Mouse (Mus musculus) heart, embryonic 14.5 days (tissue): ENCODE results near the gene Med20. TPM values are rescaled to one million over a fixed set of nuclear protein-coding genes. Genes with fewer than 3 reads are reported as not detected.

Experiments
- ATAC-seq: fragments of 200-750 bp; cut with Nextera tagmentation; 2 replicates; pipeline ENCODE4 v1.8.0; 2017; ENCODE audit warnings: low read depth, moderate TSS enrichment; ENCODE audit not compliant: insufficient number of reproducible peaks, insufficient read depth, low FRiP score
- H3K27ac ChIP-seq, 2 experiments: fragments of 200-500 bp in 1 of 2; fragments of 300-500 bp in 1 of 2; sonication (generic) in 1 of 2; replicated peaks in 1 of 2; 2 replicates each; pipeline ENCODE4 v1.5.1; 2012 to 2014; ENCODE audit warnings: low read depth in 2 of 2, low read length in 2 of 2, control low read depth in 1 of 2, mild to moderate bottlenecking in 1 of 2, mixed read lengths in 1 of 2; ENCODE audit not compliant: control insufficient read depth in 1 of 2, insufficient read depth in 1 of 2
- H3K27me3 ChIP-seq: fragments of 300-500 bp; sonication (generic); 2 replicates; pipeline ENCODE4 v1.6.1; 2014; ENCODE audit warnings: mild to moderate bottlenecking, low read length, control low read depth; ENCODE audit not compliant: control insufficient read depth, insufficient read depth
- H3K36me3 ChIP-seq: fragments of 300-500 bp; sonication (generic); 2 replicates; pipeline ENCODE4 v1.6.1; 2014; ENCODE audit warnings: mild to moderate bottlenecking, control low read depth, low read length, mixed read lengths; ENCODE audit not compliant: control insufficient read depth, insufficient read depth
- H3K4me1 ChIP-seq, 2 experiments: fragments of 200-500 bp in 1 of 2; fragments of 300-500 bp in 1 of 2; sonication (generic) in 1 of 2; 2 replicates each; pipeline ENCODE4 v1.6.1; 2012 to 2014; ENCODE audit warnings: low read length in 2 of 2, control low read depth in 1 of 2, mixed read lengths in 1 of 2; ENCODE audit not compliant: control insufficient read depth in 2 of 2, insufficient read depth in 2 of 2
- H3K4me2 ChIP-seq: fragments of 300-500 bp; sonication (generic); 2 replicates; pipeline ENCODE4 v1.6.1; 2014; ENCODE audit warnings: mild to moderate bottlenecking, low read length
- H3K4me3 ChIP-seq, 2 experiments: fragments of 200-500 bp in 1 of 2; fragments of 300-500 bp in 1 of 2; sonication (generic) in 1 of 2; 2 replicates each; pipeline ENCODE4 v1.5.1; 2012 to 2014; ENCODE audit warnings: low read length in 2 of 2, mild to moderate bottlenecking in 2 of 2, control low read depth in 1 of 2, low read depth in 1 of 2, moderate library complexity in 1 of 2; ENCODE audit not compliant: control insufficient read depth in 1 of 2, insufficient read depth in 1 of 2
- H3K9ac ChIP-seq: fragments of 300-500 bp; sonication (generic); 2 replicates; pipeline ENCODE4 v1.6.1; 2014; ENCODE audit warnings: mild to moderate bottlenecking, low read length
- H3K9me3 ChIP-seq: fragments of 300-500 bp; sonication (generic); 2 replicates; pipeline ENCODE4 v1.6.1; 2016; ENCODE audit warnings: low read length, control low read depth; ENCODE audit not compliant: control insufficient read depth
- WGBS: fragments of 180-500 bp; shearing (Covaris S2); extraction: QIAGEN DNeasy Blood & Tissue Kit; methylation state at CpG from one replicate; pipeline ENCODE4 v1.1.7; 2014; 5-methylcytosine and 5-hydroxymethylcytosine counted together
- polyA plus RNA-seq: library from polyadenylated mRNA; unstranded; fragments of >200 nt; fragmentation: Nextera tagmentation; extraction: Ambion mirVana; gene quantifications from 2 replicates; pipeline ENCODE4 v1.2.1, GENCODE M21; 2014

Gene Med20
- polyA plus RNA-seq, 1 experiment from 2014 or later: 28.6 TPM

DNA sequence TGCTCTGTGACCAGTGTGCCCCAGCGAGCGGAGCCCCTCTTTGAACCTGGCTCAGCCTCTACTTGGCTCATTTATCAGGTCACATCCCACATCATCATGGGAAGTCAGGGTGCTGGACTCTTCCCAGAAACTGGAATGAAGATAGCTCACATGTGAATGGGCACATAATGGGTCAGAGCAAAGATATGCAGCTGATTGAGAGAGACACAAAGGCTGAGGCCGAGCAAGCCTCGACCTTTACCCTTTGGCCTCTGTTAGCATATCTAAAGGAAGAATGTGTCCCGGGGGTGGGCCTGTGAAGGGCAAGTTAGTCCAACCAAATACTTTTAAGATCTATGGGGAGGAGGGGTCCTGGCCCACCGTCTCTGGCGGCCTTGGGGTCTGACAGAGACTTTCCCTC is 39.8 kb upstream of the Med20 start:
- H3K27me3 ChIP-seq: no peaks in the 10 kb centered on the region
- no peak overlapping the region for H3K4me2 ChIP-seq
- no peak overlapping the region for H3K4me3 ChIP-seq
- WGBS: 56% methylated on average over 7 of the region's 7 CpGs
- no peak overlapping the region for H3K27ac ChIP-seq
- H3K9me3 ChIP-seq: no peaks in the 10 kb centered on the region
- no peaks in the 10 kb centered on the region for H3K36me3 ChIP-seq
- ATAC-seq: no peak
- no peak overlapping the region for H3K9ac ChIP-seq
- 0 out of 4 replicates have a peak, but pooled peaks cover 0 to 3% of the 10 kb centered on the region in 2 experiments for H3K4me1 ChIP-seq

DNA sequence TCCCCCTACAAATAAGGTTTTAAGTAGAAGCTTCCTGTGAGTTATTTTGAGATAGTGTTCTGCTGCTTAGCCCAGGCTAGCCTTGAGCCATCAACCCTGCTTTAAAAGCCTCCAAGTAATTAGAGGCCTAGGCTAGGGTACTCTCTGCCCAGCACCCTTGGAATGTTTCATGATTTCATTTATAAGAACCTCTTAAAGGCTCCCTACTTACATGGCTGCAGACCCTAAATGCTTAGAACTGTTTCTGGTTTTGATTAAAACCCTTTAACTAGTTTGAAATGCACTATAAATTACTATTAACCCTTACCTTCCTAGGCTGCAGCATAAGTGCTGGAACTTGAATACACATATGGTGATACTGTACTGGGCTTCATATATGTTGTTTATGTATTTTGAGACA is 38.9 kb upstream of the Med20 start:
- H3K4me3 ChIP-seq: no peak overlapping the region
- no peak for ATAC-seq
- no peaks in the 10 kb centered on the region for H3K36me3 ChIP-seq
- H3K9me3 ChIP-seq: no peaks in the 10 kb centered on the region
- H3K4me2 ChIP-seq: no peak overlapping the region
- H3K4me1 ChIP-seq: 0 out of 4 replicates have a peak, but pooled peaks cover 0 to 3% of the 10 kb centered on the region in 2 experiments
- H3K27ac ChIP-seq: no peak overlapping the region
- no peaks in the 10 kb centered on the region for H3K27me3 ChIP-seq
- no peak overlapping the region for H3K9ac ChIP-seq

DNA sequence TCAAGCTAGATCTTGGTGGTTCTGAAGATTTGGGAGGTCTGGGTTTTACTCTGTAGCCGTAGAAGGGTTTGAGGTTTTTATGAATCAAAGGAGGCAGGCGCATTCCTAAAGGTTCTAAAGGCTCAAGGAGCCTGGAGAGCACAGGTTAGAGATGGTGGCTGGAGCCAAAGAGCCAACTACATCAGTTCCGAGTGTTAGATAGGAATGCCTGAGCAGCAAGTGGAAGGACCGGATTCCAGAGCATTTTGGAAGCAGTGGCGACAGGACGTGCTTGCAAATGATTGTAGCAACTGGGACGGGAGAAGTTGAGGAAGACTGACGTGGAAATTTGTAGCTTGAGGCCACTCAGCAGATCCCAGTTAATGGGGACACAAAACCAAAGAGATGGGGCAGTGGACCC is 37.4 kb upstream of the Med20 start:
- H3K27ac ChIP-seq: no peak overlapping the region
- 0 out of 4 replicates have a peak, but pooled peaks cover 0 to 3% of the 10 kb centered on the region in 2 experiments for H3K4me1 ChIP-seq
- no peaks in the 10 kb centered on the region for H3K27me3 ChIP-seq
- no peaks in the 10 kb centered on the region for H3K36me3 ChIP-seq
- no peak overlapping the region for H3K4me2 ChIP-seq
- no peaks in the 10 kb centered on the region for H3K9me3 ChIP-seq
- 50% methylated on average over 8 of the region's 8 CpGs for WGBS
- no peak overlapping the region for H3K9ac ChIP-seq
- H3K4me3 ChIP-seq: no peak overlapping the region
- ATAC-seq: no peak

- Histone ChIP-seq H3K9ac (no peak overlapping the region), H3K36me3 (no peaks in the 10 kb centered on the region), H3K4me2 (no peak overlapping the region), H3K27me3 (no peaks in the 10 kb centered on the region), H3K9me3 (no peaks in the 10 kb centered on the region), H3K4me3 (no peak overlapping the region), H3K27ac (no peak overlapping the region), H3K4me1 (0 out of 4 replicates have a peak, but pooled peaks cover 0 to 3% of the 10 kb centered on the region in 2 experiments)
- ATAC-seq: no peak
- WGBS: 64% methylated on average over 11 of the region's 11 CpGs
Measured at GRCm38 (mm10) chr17:47574830-47575229, 36.6 kb upstream of the Med20 start.

DNA sequence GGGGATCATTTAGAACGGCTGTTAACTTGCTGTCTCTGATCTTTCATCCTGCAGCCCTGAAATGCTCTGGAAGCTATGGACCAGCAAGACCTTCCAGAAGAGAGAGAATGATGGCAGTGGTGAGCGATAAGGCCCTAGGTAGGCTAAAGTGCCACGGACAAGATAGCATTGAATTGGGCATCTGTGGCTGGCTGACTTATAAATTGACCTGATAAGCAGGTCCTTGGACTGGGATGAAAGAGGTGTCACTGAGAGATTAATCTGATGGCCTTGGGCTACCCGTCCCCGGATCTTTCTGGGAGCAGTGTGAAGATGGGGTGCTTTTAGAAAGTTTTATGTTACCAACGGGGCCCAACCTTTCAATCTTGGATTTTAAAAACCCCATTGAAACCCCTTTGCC is 32.7 kb upstream of the Med20 start:
- Histone ChIP-seq H3K4me1 (0 out of 4 replicates have a peak, but pooled peaks cover 0 to 3% of the 10 kb centered on the region in 2 experiments), H3K9ac (no peak overlapping the region), H3K4me2 (no peak overlapping the region), H3K27me3 (no peaks in the 10 kb centered on the region), H3K27ac (no peak overlapping the region), H3K4me3 (no peak overlapping the region), H3K9me3 (no peaks in the 10 kb centered on the region), H3K36me3 (no peaks in the 10 kb centered on the region)
- 79% methylated on average over 6 of the region's 6 CpGs for WGBS
- no peak for ATAC-seq

DNA sequence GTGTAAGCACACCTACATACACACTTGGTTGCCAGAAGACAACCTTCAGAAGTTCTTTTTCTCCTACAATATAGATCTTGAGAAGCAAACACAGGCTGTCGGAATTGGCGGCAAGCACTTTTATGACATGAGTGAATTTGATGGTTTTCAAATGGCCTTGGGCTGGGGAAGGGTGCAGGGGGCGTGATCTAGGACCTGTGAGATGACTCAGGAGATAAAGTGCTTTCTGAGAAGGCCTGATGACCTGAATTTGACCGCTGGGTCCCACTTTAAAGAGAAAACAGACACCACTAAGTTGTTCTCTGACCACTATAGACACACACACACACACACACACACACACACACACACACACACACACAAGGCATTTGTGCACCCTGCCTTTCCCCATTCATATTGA is 30.4 kb upstream of the Med20 start:
- no peak overlapping the region for H3K4me3 ChIP-seq
- no peak for ATAC-seq
- no peak overlapping the region for H3K27ac ChIP-seq
- no peaks in the 10 kb centered on the region for H3K36me3 ChIP-seq
- H3K9me3 ChIP-seq: no peaks in the 10 kb centered on the region
- no peak overlapping the region for H3K9ac ChIP-seq
- H3K4me2 ChIP-seq: no peak overlapping the region
- no peaks in the 10 kb centered on the region for H3K27me3 ChIP-seq
- 86% methylated on average over 4 of the region's 4 CpGs for WGBS
- no peaks in the 10 kb centered on the region for H3K4me1 ChIP-seq

GRCm38 (mm10) chr17:47588517-47588916 is 22.9 kb upstream of the Med20 start:
- H3K4me3 ChIP-seq: no peak overlapping the region
- H3K36me3 ChIP-seq: no peaks in the 10 kb centered on the region
- H3K9me3 ChIP-seq: no peaks in the 10 kb centered on the region
- peaks cover 4 to 6% of the 10 kb centered on the region in 2 experiments; a peak in 3 of 4 replicates for H3K4me1 ChIP-seq
- 87% methylated on average over 8 of the region's 8 CpGs for WGBS
- H3K27me3 ChIP-seq: no peaks in the 10 kb centered on the region
- ATAC-seq: no peak
- H3K4me2 ChIP-seq: no peak overlapping the region
- H3K9ac ChIP-seq: no peak overlapping the region
- H3K27ac ChIP-seq: no peak overlapping the region

DNA sequence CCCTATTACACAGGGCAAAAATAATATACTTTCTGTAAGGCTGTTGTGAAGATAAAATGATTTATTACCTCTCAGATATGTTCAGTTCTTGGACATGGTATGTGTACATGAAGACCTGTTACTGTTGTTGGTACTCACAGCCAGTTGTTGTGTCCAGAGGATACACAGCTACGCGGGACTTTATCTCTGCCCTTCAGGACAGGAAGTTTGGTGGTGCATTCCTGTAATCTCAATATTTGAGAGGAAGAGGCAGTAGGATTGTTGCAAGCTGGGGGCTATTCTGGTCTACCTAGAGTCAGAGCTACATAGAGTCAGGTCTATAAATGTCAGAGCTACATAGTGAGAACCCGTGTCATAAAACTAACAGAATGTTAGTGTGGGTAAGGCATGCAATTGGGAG is 20.3 kb upstream of the Med20 start:
- peaks cover 8 to 9% of the 10 kb centered on the region in 2 experiments; a peak in 3 of 4 replicates for H3K4me1 ChIP-seq
- ATAC-seq: no peak
- H3K4me2 ChIP-seq: no peak overlapping the region
- no peak overlapping the region for H3K4me3 ChIP-seq
- no peak overlapping the region for H3K27ac ChIP-seq
- H3K36me3 ChIP-seq: peaks cover 4% of the 10 kb centered on the region
- WGBS: 41% methylated on average over 3 of the region's 3 CpGs
- H3K27me3 ChIP-seq: no peaks in the 10 kb centered on the region
- H3K9ac ChIP-seq: no peak overlapping the region
- H3K9me3 ChIP-seq: no peaks in the 10 kb centered on the region
